Mouse (Mus musculus): ENCODE data around the gene Timm17b. TPM values are rescaled to one million over a fixed set of nuclear protein-coding genes. Genes with fewer than 3 reads are reported as not detected.

Gene Timm17b
- polyA plus RNA-seq, 1 experiment from 2014 or later, result 88.9 TPM

DNA sequence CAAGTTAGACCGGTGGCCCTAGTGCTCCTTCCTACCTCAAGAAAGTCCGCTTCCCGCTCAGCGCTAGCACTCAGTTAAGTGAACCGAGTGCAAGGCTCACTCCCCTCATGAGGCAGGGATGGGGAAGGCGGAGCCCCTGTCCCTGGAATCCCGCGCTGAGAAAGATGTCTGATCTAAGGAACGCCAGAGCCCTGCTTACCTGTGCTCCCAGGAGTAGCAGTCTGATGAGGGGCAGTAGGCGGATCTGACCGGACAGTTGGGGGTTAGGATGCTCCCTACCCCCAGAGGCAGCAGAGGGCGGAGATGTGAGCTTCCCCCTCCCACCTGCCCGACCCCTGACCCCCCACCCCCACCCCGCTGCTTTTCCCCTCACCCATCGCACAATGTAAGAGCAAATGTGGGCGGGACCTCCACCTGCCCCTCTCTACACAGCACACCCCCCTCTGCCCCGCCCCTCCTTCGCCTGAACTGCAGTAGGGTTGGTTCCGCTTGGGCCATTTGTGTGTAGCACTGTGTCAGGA, 29.2 kb downstream of the Timm17b start, which contains the start of gene Eras:
Gene Eras (minus strand): TSS at position 338 of the 521 bp plus-strand sequence.
- no peak within 1 kb of the TSS for H3K27ac ChIP-seq (ENCODE audit: low read length)
- no peak within 1 kb of the TSS for H3K4me2 ChIP-seq (replicated peaks; ENCODE audit: low read depth, low read length)
- no peak within 1 kb of the TSS for H3K9ac ChIP-seq (replicated peaks; ENCODE audit: low read depth)
- H3K4me1 ChIP-seq (ENCODE audit: insufficient read depth, low read depth, low read length), result no peaks in the 10 kb centered on the region
- H3K4me3 ChIP-seq (ENCODE audit: low read depth, low read length), result no peak within 1 kb of the TSS
- H3K9me3 ChIP-seq (ENCODE audit: low read length), result no peaks in the 10 kb centered on the region
- no peak for TF ChIP-seq EP300 (IDR thresholded peaks at IDR 0.05)
- no peak for TF ChIP-seq CTCF (IDR thresholded peaks at IDR 0.05)
- 14% methylated on average over 18 of the region's 19 CpGs for WGBS
- ATAC-seq (no peak), DNase-seq (ENCODE audit: low spot score) (no peak)
- H3K36me3 ChIP-seq (ENCODE audit: insufficient read depth, low read length), result no peaks in the 10 kb centered on the region
- H3K27me3 ChIP-seq (replicated peaks; ENCODE audit: insufficient read depth, low read length), result 0 out of 2 replicates have a peak, but pooled peaks cover 2% of the 10 kb centered on the region

DNA sequence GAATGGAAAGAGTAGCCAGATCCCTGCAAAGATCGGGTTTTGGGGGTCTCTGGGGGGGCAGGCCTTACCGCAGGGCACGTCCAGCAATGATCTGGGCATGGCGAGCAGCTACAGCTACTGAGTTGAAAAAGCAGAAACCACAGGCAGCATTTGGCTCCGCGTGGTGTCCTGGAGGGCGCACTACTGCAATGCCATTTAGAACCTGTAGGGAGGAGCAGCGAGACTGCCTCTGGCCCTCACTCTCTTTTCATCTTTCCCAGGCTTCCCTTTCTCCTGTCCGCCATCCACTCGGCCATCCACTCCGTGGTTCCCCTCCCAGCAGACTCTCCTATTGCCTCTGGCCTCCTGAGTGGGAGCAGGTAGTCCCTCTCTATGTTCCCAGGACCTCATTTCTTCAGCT, 37.7 kb downstream of the Timm17b start:
- no peaks in the 10 kb centered on the region for H3K4me1 ChIP-seq (ENCODE audit: insufficient read depth, low read depth, low read length)
- H3K36me3 ChIP-seq (ENCODE audit: insufficient read depth, low read length), result no peaks in the 10 kb centered on the region
- WGBS, result 59% methylated on average over 10 of the region's 11 CpGs
- no peaks in the 10 kb centered on the region for H3K9me3 ChIP-seq (ENCODE audit: low read length)
- H3K9ac ChIP-seq (replicated peaks; ENCODE audit: low read depth), result no peak overlapping the region
- peak; percentile 23; the same call in 1 of the 2 replicates for TF ChIP-seq CTCF (IDR thresholded peaks at IDR 0.05)
- no peak for TF ChIP-seq EP300 (IDR thresholded peaks at IDR 0.05)
- H3K4me3 ChIP-seq (ENCODE audit: low read depth, low read length), result no peak overlapping the region
- no peak overlapping the region for H3K27ac ChIP-seq (ENCODE audit: low read length)
- H3K4me2 ChIP-seq (replicated peaks; ENCODE audit: low read depth, low read length), result no peak overlapping the region
- ATAC-seq (no peak), DNase-seq (ENCODE audit: low spot score) (no peak)
- H3K27me3 ChIP-seq (replicated peaks; ENCODE audit: insufficient read depth, low read length), result no peaks in the 10 kb centered on the region

DNA sequence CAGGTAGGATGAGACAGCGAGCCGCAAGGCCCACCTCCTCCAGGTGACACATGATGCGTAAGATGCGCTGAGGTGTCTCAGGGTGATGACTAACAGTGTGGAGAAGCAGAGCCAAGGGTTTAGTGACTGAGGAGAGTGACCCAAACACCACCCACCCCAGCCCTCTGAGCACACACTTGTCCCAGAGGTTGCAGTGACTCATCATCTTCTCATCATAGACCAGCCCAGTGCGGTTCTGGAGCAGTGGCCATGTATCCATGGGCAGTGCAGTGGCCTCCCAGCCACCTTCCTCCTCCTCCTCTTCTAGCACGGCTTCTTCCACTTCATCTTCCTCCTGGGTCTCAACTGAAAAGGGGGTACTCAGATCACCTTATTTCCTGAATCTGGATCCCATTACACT, 38.5 kb downstream of the Timm17b start:
- no peak for TF ChIP-seq EP300 (IDR thresholded peaks at IDR 0.05)
- TF ChIP-seq CTCF (IDR thresholded peaks at IDR 0.05), result no peak
- Histone ChIP-seq H3K4me2 (replicated peaks; ENCODE audit: low read depth, low read length) (no peak overlapping the region), H3K4me1 (ENCODE audit: insufficient read depth, low read depth, low read length) (no peaks in the 10 kb centered on the region), H3K27ac (ENCODE audit: low read length) (no peak overlapping the region), H3K27me3 (replicated peaks; ENCODE audit: insufficient read depth, low read length) (no peaks in the 10 kb centered on the region), H3K4me3 (ENCODE audit: low read depth, low read length) (no peak overlapping the region), H3K9me3 (ENCODE audit: low read length) (no peaks in the 10 kb centered on the region), H3K36me3 (ENCODE audit: insufficient read depth, low read length) (no peaks in the 10 kb centered on the region), H3K9ac (replicated peaks; ENCODE audit: low read depth) (no peak overlapping the region)
- DNase-seq (ENCODE audit: low spot score), result no peak
- WGBS, result 89% methylated on average over 6 of the region's 6 CpGs
- no peak for ATAC-seq

DNA sequence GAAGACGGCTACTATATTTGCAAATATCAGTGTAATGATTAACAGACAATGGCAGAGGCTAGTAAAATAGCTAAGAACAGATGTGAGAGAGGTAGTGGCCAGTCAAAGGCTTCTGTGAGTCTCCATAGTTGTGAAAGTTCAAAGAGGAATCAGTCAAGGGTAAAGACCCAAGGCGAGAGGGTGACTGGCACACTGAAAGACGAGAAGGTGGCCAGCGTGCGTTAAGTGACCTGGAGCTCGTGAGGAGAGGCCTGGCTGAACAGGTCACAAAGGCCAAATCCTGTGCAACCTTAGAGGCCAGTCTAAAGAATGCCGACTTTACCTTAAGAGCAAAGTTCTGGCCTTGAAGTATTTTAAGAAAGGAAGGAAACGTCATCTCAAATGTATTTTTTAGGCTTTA, 46.5 kb downstream of the Timm17b start:
- Histone ChIP-seq H3K4me1 (ENCODE audit: insufficient read depth, low read depth, low read length) (no peaks in the 10 kb centered on the region), H3K27me3 (replicated peaks; ENCODE audit: insufficient read depth, low read length) (no peaks in the 10 kb centered on the region), H3K4me3 (ENCODE audit: low read depth, low read length) (no peak overlapping the region), H3K9me3 (ENCODE audit: low read length) (no peaks in the 10 kb centered on the region), H3K9ac (replicated peaks; ENCODE audit: low read depth) (no peak overlapping the region), H3K27ac (ENCODE audit: low read length) (no peak overlapping the region), H3K36me3 (ENCODE audit: insufficient read depth, low read length) (no peaks in the 10 kb centered on the region), H3K4me2 (replicated peaks; ENCODE audit: low read depth, low read length) (no peak overlapping the region)
- TF ChIP-seq EP300 (IDR thresholded peaks at IDR 0.05) (no peak), CTCF (IDR thresholded peaks at IDR 0.05) (no peak)
- 66% methylated on average over 8 of the region's 8 CpGs for WGBS
- DNase-seq (ENCODE audit: low spot score), result no peak
- no peak for ATAC-seq

DNA sequence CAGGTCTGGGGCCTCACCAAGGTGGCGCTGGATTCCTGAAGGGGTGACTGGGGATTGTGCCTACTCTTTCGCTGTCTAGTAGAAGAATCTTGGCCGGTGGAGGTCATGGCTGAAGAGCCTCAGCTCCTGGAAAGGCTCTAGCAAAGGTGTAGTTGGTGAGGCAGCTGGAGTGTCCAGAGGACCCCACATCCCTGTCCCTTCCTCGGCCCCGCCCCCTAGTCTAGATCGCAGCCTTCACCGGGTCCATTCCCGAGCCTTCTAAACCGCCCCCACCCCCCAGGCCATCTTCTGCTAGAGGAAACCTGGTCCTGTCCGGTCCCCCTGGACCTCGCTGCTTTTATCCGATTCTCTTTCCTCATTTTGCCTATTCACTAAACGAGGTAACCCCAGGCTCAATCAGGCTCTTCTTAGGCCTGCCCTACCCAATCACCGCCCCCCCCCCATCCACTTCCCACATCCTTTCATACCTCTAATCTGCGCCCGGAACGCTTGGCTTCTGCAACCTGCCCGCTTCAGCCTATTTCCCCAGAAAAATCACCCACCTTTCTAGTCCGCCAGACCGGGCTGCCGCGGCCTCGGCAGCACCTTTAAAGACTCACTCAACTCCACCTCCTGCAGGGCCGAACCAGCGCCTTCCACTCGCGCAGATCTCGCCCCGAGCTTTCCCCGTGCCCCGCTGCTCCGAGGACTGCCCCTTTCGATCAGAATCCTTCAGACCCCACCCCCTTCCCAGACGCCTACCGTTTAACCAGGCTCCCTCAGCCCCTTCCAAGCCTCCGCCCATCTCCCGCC, 48.1 kb downstream of the Timm17b start, which contains the start of gene Hdac6:
Gene Hdac6 (minus strand): TSS at position 782 of the 792 bp plus-strand sequence.
- H3K9ac ChIP-seq (replicated peaks; ENCODE audit: low read depth), result peak within 1 kb of the TSS; percentile 44; the same call in 1 of the 2 replicates
- no peaks in the 10 kb centered on the region for H3K36me3 ChIP-seq (ENCODE audit: insufficient read depth, low read length)
- H3K9me3 ChIP-seq (ENCODE audit: low read length), result no peaks in the 10 kb centered on the region
- H3K4me1 ChIP-seq (ENCODE audit: insufficient read depth, low read depth, low read length), result no peaks in the 10 kb centered on the region
- peak within 1 kb of the TSS; percentile 36 for H3K4me3 ChIP-seq (ENCODE audit: low read depth, low read length)
- no peak within 1 kb of the TSS for H3K27ac ChIP-seq (ENCODE audit: low read length)
- ATAC-seq (no peak; the same call in none of the 2 replicates), DNase-seq (ENCODE audit: low spot score) (no peak)
- no peak for TF ChIP-seq CTCF (IDR thresholded peaks at IDR 0.05)
- TF ChIP-seq EP300 (IDR thresholded peaks at IDR 0.05), result no peak
- no peaks in the 10 kb centered on the region for H3K27me3 ChIP-seq (replicated peaks; ENCODE audit: insufficient read depth, low read length)
- peak within 1 kb of the TSS; percentile 51 for H3K4me2 ChIP-seq (replicated peaks; ENCODE audit: low read depth, low read length)
- WGBS, result 13% methylated on average over 34 of the region's 37 CpGs

DNA sequence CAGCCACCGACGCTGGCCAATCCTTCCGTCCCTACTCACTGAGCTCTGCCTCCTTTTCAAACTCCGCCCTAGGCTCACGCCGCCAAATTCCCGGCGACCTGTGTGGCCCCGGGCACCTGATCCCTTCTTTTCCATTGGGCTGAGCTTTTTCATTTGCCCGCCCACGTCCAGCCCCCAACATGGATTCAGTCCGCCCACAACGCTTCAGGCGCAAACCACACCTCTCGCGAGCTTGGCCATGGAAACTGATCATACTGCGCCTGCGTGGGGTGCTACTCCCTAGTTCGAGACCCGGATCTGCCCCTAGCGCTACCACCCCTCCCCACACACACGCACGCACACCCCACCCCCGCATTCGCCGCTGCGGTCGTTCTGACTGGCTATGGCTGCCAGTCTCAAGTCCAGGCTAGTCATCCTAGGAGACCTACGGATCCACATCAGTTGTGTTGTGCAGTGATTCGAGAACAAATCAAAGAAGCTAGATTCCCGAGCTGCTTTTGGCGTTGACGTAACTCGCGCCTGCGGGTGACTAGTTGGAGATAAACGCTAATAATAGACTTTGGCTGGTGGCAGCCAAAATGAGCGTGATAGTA, 48.8 kb downstream of the Timm17b start:
- TF ChIP-seq EP300 (IDR thresholded peaks at IDR 0.05) (no peak), CTCF (IDR thresholded peaks at IDR 0.05) (no peak)
- DNase-seq (ENCODE audit: low spot score) (peak; percentile 96), ATAC-seq (peak; percentile 99)
- Histone ChIP-seq H3K4me3 (ENCODE audit: low read depth, low read length) (peak overlapping the region; percentile 36), H3K27ac (ENCODE audit: low read length) (no peak overlapping the region), H3K9ac (replicated peaks; ENCODE audit: low read depth) (0 out of 2 replicates have a peak overlapping the region, but pooled peaks have one; percentile 44), H3K4me2 (replicated peaks; ENCODE audit: low read depth, low read length) (peak overlapping the region; percentile 51), H3K9me3 (ENCODE audit: low read length) (no peaks in the 10 kb centered on the region), H3K27me3 (replicated peaks; ENCODE audit: insufficient read depth, low read length) (no peaks in the 10 kb centered on the region), H3K36me3 (ENCODE audit: insufficient read depth, low read length) (no peaks in the 10 kb centered on the region), H3K4me1 (ENCODE audit: insufficient read depth, low read depth, low read length) (no peaks in the 10 kb centered on the region)
- 16% methylated on average over 34 of the region's 38 CpGs for WGBS
